Mouse (Mus musculus): ENCODE measurements around the gene Dnajc6. TPM values are rescaled to one million over a fixed set of nuclear protein-coding genes. Genes with fewer than 3 reads are reported as not detected.

Dnajc6 gene
- polyA plus RNA-seq, 1 experiment, result 109 TPM

DNA sequence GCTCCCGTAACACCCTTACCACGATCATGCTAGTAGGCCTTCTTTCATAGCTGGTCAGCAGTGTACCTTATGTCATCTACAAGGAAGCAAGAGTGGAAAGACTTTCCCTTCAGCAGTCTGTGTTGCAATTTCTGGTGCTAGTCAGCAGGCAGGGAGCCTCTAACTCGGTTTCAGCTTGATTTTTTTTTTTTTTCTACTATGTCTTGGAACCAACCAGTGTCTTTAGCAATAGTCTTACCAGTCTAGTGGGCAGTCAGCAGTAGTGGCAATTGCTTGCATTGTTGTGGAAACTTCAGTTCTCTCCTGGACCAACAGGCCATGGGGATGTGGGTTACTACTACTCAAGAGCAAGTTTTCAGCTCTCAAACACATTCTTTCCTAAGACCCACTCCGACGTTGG, 78.9 kb downstream of the Dnajc6 start:
- no peaks in the 10 kb centered on the region for H3K27me3 ChIP-seq (ENCODE audit: control insufficient read depth, insufficient read depth, low read length)
- TF ChIP-seq POLR2A (IDR thresholded peaks at IDR 0.05; ENCODE audit: borderline replicate concordance, insufficient read depth, low read length), result no peak
- no peak for TF ChIP-seq CTCF (IDR thresholded peaks at IDR 0.05; ENCODE audit: borderline replicate concordance, insufficient read depth, low read depth, low read length)
- peaks cover 17% of the 10 kb centered on the region for H3K4me1 ChIP-seq (ENCODE audit: control insufficient read depth, insufficient read depth, low read length)
- H3K27ac ChIP-seq (ENCODE audit: insufficient read depth, low read length), result no peak overlapping the region
- no peak for DNase-seq
- no peak overlapping the region for H3K4me3 ChIP-seq (replicated peaks; ENCODE audit: insufficient read depth, low read depth, low read length)
- WGBS, result 77% methylated on average over 5 of the region's 5 CpGs

- DNase-seq, result peak; percentile 46 to 48
- TF ChIP-seq CTCF (IDR thresholded peaks at IDR 0.05; ENCODE audit: borderline replicate concordance, insufficient read depth, low read depth, low read length) (no peak), POLR2A (IDR thresholded peaks at IDR 0.05; ENCODE audit: borderline replicate concordance, insufficient read depth, low read length) (no peak)
- H3K4me3 ChIP-seq (replicated peaks; ENCODE audit: insufficient read depth, low read depth, low read length), result no peak overlapping the region
- 27% methylated on average over 7 of the region's 7 CpGs for WGBS
- H3K4me1 ChIP-seq (ENCODE audit: control insufficient read depth, insufficient read depth, low read length), result peaks cover 28% of the 10 kb centered on the region
- H3K27ac ChIP-seq (ENCODE audit: insufficient read depth, low read length), result 0 out of 2 replicates have a peak overlapping the region, but pooled peaks have one; percentile 4
- no peaks in the 10 kb centered on the region for H3K27me3 ChIP-seq (ENCODE audit: control insufficient read depth, insufficient read depth, low read length)
These were observed 82.3 kb downstream of the Dnajc6 start for GRCm38 (mm10) chr4:101578720-101579119.

DNA sequence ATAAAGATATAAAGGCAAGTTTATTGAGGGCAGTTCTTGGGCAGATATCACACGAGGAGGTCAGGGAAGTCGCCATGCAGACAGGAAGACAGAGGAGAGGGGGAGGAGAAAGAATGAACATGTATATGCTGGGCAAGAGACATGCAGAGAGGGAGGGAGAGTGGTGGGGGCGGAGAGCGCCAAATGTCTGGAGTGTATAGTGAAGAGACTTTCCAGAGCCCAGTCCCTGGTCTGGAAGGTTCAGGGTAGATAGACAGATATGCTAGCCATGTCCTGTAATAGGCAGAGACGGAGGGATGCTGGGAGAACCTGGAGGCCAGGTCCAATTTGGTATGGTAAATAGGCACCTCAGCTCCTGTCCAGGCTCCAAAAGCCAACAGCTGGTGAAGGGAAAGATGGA, 83.1 kb downstream of the Dnajc6 start:
- 64% methylated on average over 5 of the region's 5 CpGs for WGBS
- no peak overlapping the region for H3K4me3 ChIP-seq (replicated peaks; ENCODE audit: insufficient read depth, low read depth, low read length)
- H3K27me3 ChIP-seq (ENCODE audit: control insufficient read depth, insufficient read depth, low read length), result no peaks in the 10 kb centered on the region
- peak overlapping the region; percentile 28; the same call in 1 of the 2 replicates for H3K27ac ChIP-seq (ENCODE audit: insufficient read depth, low read length)
- TF ChIP-seq POLR2A (IDR thresholded peaks at IDR 0.05; ENCODE audit: borderline replicate concordance, insufficient read depth, low read length) (no peak), CTCF (IDR thresholded peaks at IDR 0.05; ENCODE audit: borderline replicate concordance, insufficient read depth, low read depth, low read length) (no peak)
- DNase-seq, result no peak
- H3K4me1 ChIP-seq (ENCODE audit: control insufficient read depth, insufficient read depth, low read length), result peaks cover 34% of the 10 kb centered on the region

GRCm38 (mm10) chr4:101581156-101581555, 84.7 kb downstream of the Dnajc6 start:
- H3K4me1 ChIP-seq (ENCODE audit: control insufficient read depth, insufficient read depth, low read length), result peaks cover 46% of the 10 kb centered on the region
- 68% methylated on average over 4 of the region's 4 CpGs for WGBS
- TF ChIP-seq POLR2A (IDR thresholded peaks at IDR 0.05; ENCODE audit: borderline replicate concordance, insufficient read depth, low read length), result no peak
- no peak for TF ChIP-seq CTCF (IDR thresholded peaks at IDR 0.05; ENCODE audit: borderline replicate concordance, insufficient read depth, low read depth, low read length)
- no peak overlapping the region for H3K27ac ChIP-seq (ENCODE audit: insufficient read depth, low read length)
- no peak for DNase-seq
- H3K4me3 ChIP-seq (replicated peaks; ENCODE audit: insufficient read depth, low read depth, low read length), result no peak overlapping the region
- H3K27me3 ChIP-seq (ENCODE audit: control insufficient read depth, insufficient read depth, low read length), result no peaks in the 10 kb centered on the region

DNA sequence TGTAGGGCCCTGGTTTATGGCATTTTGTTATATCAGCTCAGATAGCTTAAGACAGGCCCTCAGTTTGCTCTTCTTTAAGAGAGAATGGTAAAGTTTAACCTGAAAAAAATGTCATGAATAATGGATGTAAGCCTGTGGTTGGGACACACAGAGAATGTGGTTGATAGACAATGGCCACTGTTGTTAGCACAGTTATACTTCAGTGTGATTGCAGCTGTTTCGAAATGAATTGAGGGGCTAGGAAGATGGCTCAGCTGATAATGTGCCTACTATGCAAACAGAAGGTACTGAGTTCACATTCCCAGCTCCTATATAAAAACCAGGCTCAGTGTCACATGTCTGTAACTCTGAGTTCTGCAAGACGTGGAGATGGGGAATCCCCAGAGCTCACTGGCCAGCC, 86.4 kb downstream of the Dnajc6 start:
- Histone ChIP-seq H3K27ac (ENCODE audit: insufficient read depth, low read length) (no peak overlapping the region), H3K4me3 (replicated peaks; ENCODE audit: insufficient read depth, low read depth, low read length) (no peak overlapping the region), H3K4me1 (ENCODE audit: control insufficient read depth, insufficient read depth, low read length) (peaks cover 43% of the 10 kb centered on the region), H3K27me3 (ENCODE audit: control insufficient read depth, insufficient read depth, low read length) (no peaks in the 10 kb centered on the region)
- DNase-seq, result no peak
- WGBS, result 86% methylated on average over 2 of the region's 2 CpGs
- TF ChIP-seq CTCF (IDR thresholded peaks at IDR 0.05; ENCODE audit: borderline replicate concordance, insufficient read depth, low read depth, low read length) (no peak), POLR2A (IDR thresholded peaks at IDR 0.05; ENCODE audit: borderline replicate concordance, insufficient read depth, low read length) (no peak)

- no peak overlapping the region for H3K27ac ChIP-seq (ENCODE audit: insufficient read depth, low read length)
- peak; percentile 49 to 62 for DNase-seq
- 29% methylated on average over 19 of the region's 19 CpGs for WGBS
- H3K27me3 ChIP-seq (ENCODE audit: control insufficient read depth, insufficient read depth, low read length), result no peaks in the 10 kb centered on the region
- no peak overlapping the region for H3K4me3 ChIP-seq (replicated peaks; ENCODE audit: insufficient read depth, low read depth, low read length)
- no peak for TF ChIP-seq CTCF (IDR thresholded peaks at IDR 0.05; ENCODE audit: borderline replicate concordance, insufficient read depth, low read depth, low read length)
- no peak for TF ChIP-seq POLR2A (IDR thresholded peaks at IDR 0.05; ENCODE audit: borderline replicate concordance, insufficient read depth, low read length)
- H3K4me1 ChIP-seq (ENCODE audit: control insufficient read depth, insufficient read depth, low read length), result peaks cover 31% of the 10 kb centered on the region
These were observed 88.3 kb downstream of the Dnajc6 start for GRCm38 (mm10) chr4:101584524-101585454.

DNA sequence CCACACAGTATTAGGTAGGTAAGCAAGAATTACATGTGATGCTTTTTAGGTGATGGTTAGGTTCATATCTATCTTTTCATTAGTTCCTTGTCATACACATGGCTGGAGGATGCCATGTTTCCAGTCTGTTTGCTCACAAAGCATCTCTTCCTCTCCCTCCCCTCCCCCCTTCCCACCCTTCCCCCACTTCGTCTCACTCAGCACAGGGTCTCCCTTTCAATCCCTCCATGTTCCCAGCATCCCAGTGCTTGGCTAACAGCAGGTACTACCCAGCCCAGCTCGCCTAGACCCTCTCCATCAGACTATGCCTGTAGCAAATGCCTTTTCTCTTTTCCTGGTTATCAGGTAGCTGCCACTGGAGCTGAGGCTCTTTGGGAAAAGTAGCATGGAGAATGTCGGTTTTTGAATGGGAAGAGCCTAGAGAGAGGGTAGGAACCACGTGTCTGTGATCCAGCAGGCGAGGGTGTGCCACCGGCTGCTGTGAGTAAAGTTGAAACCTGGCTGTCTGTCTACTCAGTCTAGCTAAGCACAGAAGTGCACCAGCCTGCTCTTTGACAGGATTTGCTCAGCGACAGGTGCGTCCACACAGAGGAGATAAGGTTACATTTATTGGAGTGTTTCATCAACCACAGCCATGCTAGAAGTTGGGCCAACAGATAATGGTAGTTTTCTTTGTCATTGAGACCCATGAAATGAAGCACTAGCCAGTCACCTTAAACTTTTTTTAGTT, 89.2 kb downstream of the Dnajc6 start:
- Histone ChIP-seq H3K27ac (ENCODE audit: insufficient read depth, low read length) (no peak overlapping the region), H3K27me3 (ENCODE audit: control insufficient read depth, insufficient read depth, low read length) (no peaks in the 10 kb centered on the region), H3K4me1 (ENCODE audit: control insufficient read depth, insufficient read depth, low read length) (peaks cover 31% of the 10 kb centered on the region), H3K4me3 (replicated peaks; ENCODE audit: insufficient read depth, low read depth, low read length) (no peak overlapping the region)
- no peak for DNase-seq
- WGBS, result 68% methylated on average over 8 of the region's 8 CpGs
- TF ChIP-seq CTCF (IDR thresholded peaks at IDR 0.05; ENCODE audit: borderline replicate concordance, insufficient read depth, low read depth, low read length), result no peak
- no peak for TF ChIP-seq POLR2A (IDR thresholded peaks at IDR 0.05; ENCODE audit: borderline replicate concordance, insufficient read depth, low read length)

All from cerebellum, adult 2 months (tissue).